Mouse (Mus musculus): Measurements from ENCODE around the gene Mnat1.

- TF ChIP-seq USF1 (IDR thresholded peaks at IDR 0.05; ENCODE audit: low read depth, low read length) (no peak), CTCF (IDR thresholded peaks at IDR 0.05 in 2 of 3, conservative IDR thresholded peaks at IDR 0.05 in 1 of 3; ENCODE audit: control insufficient read depth in 1 of 3, insufficient read depth in 1 of 3, low read depth in 2 of 3, low read length in 3 of 3, poor library complexity in 1 of 3, severe bottlenecking in 1 of 3) (no peak), TCF12 (IDR thresholded peaks at IDR 0.05; ENCODE audit: low read depth, low read length) (no peak), ELF1 (IDR thresholded peaks at IDR 0.05; ENCODE audit: low read depth, low read length) (no peak), CHD1 (IDR thresholded peaks at IDR 0.05; ENCODE audit: low read depth, low read length) (no peak), MAFK (IDR thresholded peaks at IDR 0.05; ENCODE audit: borderline replicate concordance, low read depth, low read length) (no peak), TBP (IDR thresholded peaks at IDR 0.05; ENCODE audit: low read depth, low read length) (no peak), MAX (IDR thresholded peaks at IDR 0.05; ENCODE audit: low read length) (no peak), POLR2A (IDR thresholded peaks at IDR 0.05; ENCODE audit: control insufficient read depth in 1 of 2, insufficient read depth in 1 of 2, low read depth in 1 of 2, low read length in 2 of 2, poor library complexity in 1 of 2) (no peak), HCFC1 (IDR thresholded peaks at IDR 0.05; ENCODE audit: low read depth, low read length) (no peak), ETS1 (IDR thresholded peaks at IDR 0.05; ENCODE audit: low read depth, low read length) (no peak), GATA1 (IDR thresholded peaks at IDR 0.05; ENCODE audit: low read depth, low read length) (no peak), POLR2AphosphoS5 (IDR thresholded peaks at IDR 0.05; ENCODE audit: borderline replicate concordance, low read depth, low read length) (no peak)
These were observed 24.9 kb upstream of the Mnat1 start for GRCm38 (mm10) chr12:73098593-73098992.
